Mouse (Mus musculus) olfactory bulb, adult 2 months (tissue): ENCODE data around the gene Glis3.

Source experiments
- CTCF ChIP-seq: fragments of 200-500 bp; IDR thresholded peaks from 2 replicates; pipeline ENCODE4 v1.5.1; 2012; ENCODE audit warnings: low read depth, mild to moderate bottlenecking, low read length, moderate library complexity; ENCODE audit not compliant: insufficient read depth
- POLR2A ChIP-seq: fragments of 200-500 bp; IDR thresholded peaks from 2 replicates; pipeline ENCODE4 v1.6.1; 2012; ENCODE audit warnings: mild to moderate bottlenecking, low read depth, low read length, moderate library complexity; ENCODE audit not compliant: insufficient read depth

DNA sequence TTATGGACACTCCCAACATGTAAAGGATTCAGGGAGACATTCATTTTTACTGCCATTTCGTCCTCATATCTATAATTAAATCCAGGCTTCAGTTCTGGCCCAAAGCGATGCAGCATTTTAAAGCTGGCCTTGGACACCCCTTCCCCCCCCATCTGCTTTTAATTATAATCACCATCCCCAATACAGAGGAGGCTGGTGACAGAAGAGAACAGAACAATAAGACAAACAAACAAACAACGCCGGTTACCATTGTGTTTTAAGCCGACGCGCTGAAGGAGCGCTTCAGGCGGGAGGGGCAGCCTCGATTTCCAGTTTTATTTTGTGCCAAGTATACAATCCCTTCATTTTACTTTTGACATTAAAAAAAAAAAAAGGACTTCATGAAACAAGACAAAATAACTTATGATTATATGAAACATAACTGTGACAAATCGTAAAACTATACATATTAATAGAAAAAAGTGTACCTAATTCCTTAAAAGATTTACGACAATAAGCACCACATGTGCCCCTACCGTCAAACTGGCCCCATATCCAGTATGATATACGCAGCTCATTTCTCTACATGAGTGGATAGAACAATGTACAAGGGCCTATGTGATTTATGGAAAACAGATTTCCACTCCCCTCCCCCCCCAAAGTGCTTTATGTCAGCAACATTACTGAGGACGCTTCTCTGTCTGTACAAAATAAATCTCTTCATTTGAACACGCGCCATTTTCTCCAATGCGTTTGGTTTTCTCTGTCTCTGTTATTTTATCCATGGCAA, 420.8 kb downstream of the Glis3 start:
- TF ChIP-seq POLR2A, result no peak
- no peak for TF ChIP-seq CTCF
